Mouse (Mus musculus) large intestine, adult 2 months (tissue): Measurements from ENCODE around the gene Cpa3. TPM values are rescaled to one million over a fixed set of nuclear protein-coding genes. Genes with fewer than 3 reads are reported as not detected.

ENCODE experiments used
- polyA plus RNA-seq: library from polyadenylated mRNA; depleted of rRNA; stranded (reverse); fragments of >200 nt; gene quantifications from 2 replicates; pipeline ENCODE4 v1.2.3, GENCODE M21; 2012; rRNA removed

Gene Cpa3
- polyA plus RNA-seq, 1 experiment = 0.09 TPM

Other genes starting within 250 kb of the Cpa3 start
- gene Hps3, start 206.9 kb downstream of the Cpa3 start, polyA plus RNA-seq = 3.6 and 8.7 TPM in 2 replicates
- gene Hltf, start 184.4 kb downstream of the Cpa3 start, polyA plus RNA-seq = 2.3 and 3.8 TPM in 2 replicates
- 15.0 and 15.6 TPM in 2 replicates for gene Gyg, start 86.9 kb downstream of the Cpa3 start, polyA plus RNA-seq
- gene Cpb1, start 33.6 kb upstream of the Cpa3 start, polyA plus RNA-seq = 0.14 TPM in 2 replicates
- 0.12 and 0.27 TPM in 2 replicates for gene Agtr1b, start 125.0 kb upstream of the Cpa3 start, polyA plus RNA-seq